Mouse (Mus musculus) heart, adult 2 months (tissue): ENCODE measurements around the gene Aicda.

Experiments
- CTCF ChIP-seq: fragments of 200-600 bp; IDR thresholded peaks from 2 replicates; pipeline ENCODE4 v1.8.1; 2022; ENCODE audit warnings: antibody characterized with exemption, mild to moderate bottlenecking, moderate library complexity
- EP300 ChIP-seq: fragments of 200-500 bp; IDR thresholded peaks from 2 replicates; pipeline ENCODE4 v1.6.1; 2011; ENCODE audit warnings: low read depth, low read length, control low read depth; ENCODE audit not compliant: insufficient read depth
- POLR2A ChIP-seq: fragments of 200-500 bp; IDR thresholded peaks from 2 replicates; pipeline ENCODE4 v1.6.1; 2011; ENCODE audit warnings: mild to moderate bottlenecking, low read depth, low read length, control low read depth; ENCODE audit not compliant: insufficient read depth

DNA sequence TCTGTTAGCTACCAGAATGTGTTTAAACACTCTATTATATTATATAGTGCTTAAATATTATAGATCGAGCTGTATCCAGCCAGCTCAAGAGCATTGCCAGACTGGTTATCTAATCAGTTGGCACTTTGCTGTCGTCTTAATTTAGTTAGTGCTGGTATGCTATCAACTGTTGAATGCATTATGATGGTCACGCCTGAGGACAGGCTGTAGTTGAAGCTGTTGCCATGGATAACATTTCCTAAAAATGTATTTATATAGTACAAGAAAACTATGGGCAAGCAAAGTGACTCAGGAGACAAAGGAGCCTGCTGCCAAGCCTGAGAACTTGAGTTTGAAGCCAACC is 18.0 kb downstream of the Aicda start:
- TF ChIP-seq POLR2A (no peak), CTCF (no peak), EP300 (no peak)
